Mouse (Mus musculus): ENCODE data around the gene Fars2. TPM values are rescaled to one million over a fixed set of nuclear protein-coding genes. Genes with fewer than 3 reads are reported as not detected.

Gene Fars2
- 16.9 and 19.4 TPM in 2 replicates for polyA plus RNA-seq (2012; rRNA removed)

DNA sequence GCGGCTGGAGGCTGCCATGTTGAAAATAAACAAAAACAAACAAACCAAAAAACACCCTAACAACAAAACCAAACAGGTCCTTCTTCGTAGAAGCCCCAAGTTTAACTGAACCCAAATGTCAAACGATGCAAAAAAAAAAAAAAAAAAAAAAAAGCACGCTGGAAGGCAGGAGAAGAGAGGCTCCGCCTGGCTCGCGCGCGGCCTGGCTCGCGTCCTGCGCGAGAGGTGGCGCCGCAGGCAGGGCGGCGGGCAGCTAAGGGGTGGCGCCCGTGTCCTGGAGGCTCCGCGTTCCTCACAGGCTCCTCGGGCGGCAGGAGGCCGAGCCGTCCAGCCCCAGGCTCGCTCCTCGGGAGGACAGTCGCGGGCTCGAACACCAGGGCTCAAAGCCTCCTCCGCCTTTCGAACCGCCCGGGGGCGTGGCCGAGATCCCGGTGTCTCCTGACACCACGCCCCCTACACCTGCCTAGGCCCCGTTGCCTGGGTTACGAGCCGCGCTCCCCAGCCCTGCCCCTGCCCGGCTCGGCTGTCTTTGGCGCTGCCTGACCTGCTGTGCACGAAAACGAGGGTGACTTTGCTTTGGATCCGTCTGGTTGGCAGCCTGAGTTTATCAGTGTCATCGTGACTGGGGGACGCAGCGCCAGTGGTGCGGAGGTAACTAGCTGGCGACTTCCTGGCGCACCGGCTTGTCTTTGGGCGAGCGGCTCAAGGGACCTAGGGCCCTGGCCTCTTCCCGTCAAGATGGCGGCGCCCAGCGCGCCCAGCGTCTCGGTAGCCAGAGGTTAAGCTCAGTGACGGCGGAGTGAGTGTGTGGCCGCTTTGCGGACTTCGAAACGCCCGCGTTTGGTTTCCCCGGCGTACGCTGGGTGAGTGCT is at the start of gene Fars2, which contains the start of gene Lyrm4:
TSS of gene Fars2 (plus strand) at position 270 of the 872 bp plus-strand sequence.
TSS of gene Lyrm4 (minus strand) at position 384 of the 872 bp plus-strand sequence.
- TF ChIP-seq CTCF (IDR thresholded peaks at IDR 0.05; ENCODE audit: extremely low read depth, insufficient read depth, insufficient read length, insufficient replicate concordance) (peak; percentile 4; the same call in 1 of the 2 replicates), POLR2A (IDR thresholded peaks at IDR 0.05; ENCODE audit: low read depth, low read length) (peak; percentile 72)
- WGBS = under 1% methylated on average over 74 of the region's 75 CpGs
- Histone ChIP-seq H3K36me3 (ENCODE audit: control insufficient read depth, insufficient read depth, low read length) (no peaks in the 10 kb centered on the region), H3K27ac (ENCODE audit: insufficient read depth, low read length) (peak within 1 kb of the TSS; percentile 98), H3K4me1 (ENCODE audit: control insufficient read depth, insufficient read depth, insufficient read length) (peaks cover 4% of the 10 kb centered on the region; the same call in 1 of the 2 replicates), H3K27me3 (ENCODE audit: control insufficient read depth, insufficient read depth, low read length) (no peaks in the 10 kb centered on the region), H3K4me3 (ENCODE audit: extremely low read depth, insufficient read depth, insufficient read length) (peak within 1 kb of the TSS; percentile 74)
- DNase-seq (ENCODE audit: low read depth in 1 of 2, low spot score in 2 of 2) = peak; percentile 92 to 95

DNA sequence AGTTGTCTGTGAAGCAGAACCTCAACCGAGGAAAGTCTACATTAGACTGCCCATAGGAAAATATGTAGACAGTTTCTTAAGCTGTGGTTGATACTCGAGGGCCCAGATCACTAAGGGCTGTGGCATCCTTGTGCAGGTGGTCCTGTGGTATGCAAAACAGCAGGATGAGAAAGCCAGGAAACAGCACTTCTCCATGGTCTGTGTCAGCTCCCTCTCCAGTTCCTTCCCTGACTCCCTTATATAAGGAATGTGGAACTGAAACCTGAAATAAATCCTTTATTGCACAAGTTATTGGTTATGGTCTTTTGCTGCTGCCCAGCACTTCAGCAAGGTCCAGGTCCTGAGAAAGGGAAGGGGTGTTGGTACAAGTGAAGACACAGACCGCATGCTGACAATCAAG is 42.7 kb upstream of the Fars2 start:
- TF ChIP-seq CTCF (IDR thresholded peaks at IDR 0.05; ENCODE audit: extremely low read depth, insufficient read depth, insufficient read length, insufficient replicate concordance) = no peak
- no peak for TF ChIP-seq POLR2A (IDR thresholded peaks at IDR 0.05; ENCODE audit: low read depth, low read length)
- peaks cover 2% of the 10 kb centered on the region; the same call in 1 of the 2 replicates for H3K4me1 ChIP-seq (ENCODE audit: control insufficient read depth, insufficient read depth, insufficient read length)
- no peaks in the 10 kb centered on the region for H3K27me3 ChIP-seq (ENCODE audit: control insufficient read depth, insufficient read depth, low read length)
- no peak overlapping the region for H3K4me3 ChIP-seq (ENCODE audit: extremely low read depth, insufficient read depth, insufficient read length)
- WGBS = 35% methylated on average over 3 of the region's 3 CpGs
- H3K36me3 ChIP-seq (ENCODE audit: control insufficient read depth, insufficient read depth, low read length) = peaks cover 1% of the 10 kb centered on the region; the same call in 1 of the 2 replicates
- no peak for DNase-seq (ENCODE audit: low read depth in 1 of 2, low spot score in 2 of 2)
- no peak overlapping the region for H3K27ac ChIP-seq (ENCODE audit: insufficient read depth, low read length)

DNA sequence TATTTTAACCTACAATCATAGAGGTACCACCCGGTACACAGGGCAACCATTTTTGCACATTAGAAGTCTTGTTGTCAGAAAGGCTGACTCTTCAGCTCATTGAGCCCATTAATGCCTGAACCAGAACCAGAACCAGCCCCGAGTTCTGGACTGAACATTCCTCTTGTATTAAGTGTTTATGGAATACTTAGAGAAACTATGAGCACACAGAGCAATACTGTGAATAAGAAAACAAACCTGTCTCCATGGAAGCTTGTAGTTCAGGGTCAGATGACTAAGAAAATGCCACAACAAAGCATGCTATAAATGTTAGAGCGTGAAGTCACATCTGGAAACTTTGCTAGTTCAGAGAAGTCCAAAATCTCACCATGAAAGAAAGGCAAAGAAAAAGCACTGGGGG is 35.6 kb upstream of the Fars2 start:
- no peak for DNase-seq (ENCODE audit: low read depth in 1 of 2, low spot score in 2 of 2)

DNA sequence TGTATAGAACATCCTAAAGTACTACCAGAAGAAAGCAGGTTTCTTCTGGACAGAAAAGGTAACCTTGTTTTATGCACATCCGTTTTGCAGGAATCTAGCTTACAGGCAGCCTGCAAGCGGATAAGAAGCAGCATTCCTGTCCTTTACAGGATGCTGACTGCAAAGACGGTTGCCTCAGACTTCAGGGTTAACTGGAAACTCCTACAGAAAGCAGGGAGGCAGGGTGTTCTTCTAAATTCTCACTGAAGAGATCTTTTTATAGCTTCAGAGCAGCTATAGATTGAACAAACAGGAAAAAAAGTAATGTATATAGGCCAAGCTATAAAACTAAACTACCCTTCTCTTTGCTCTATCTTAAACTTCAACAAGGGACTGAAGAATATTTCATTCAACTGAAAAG is 32.5 kb upstream of the Fars2 start:
- Histone ChIP-seq H3K36me3 (ENCODE audit: control insufficient read depth, insufficient read depth, low read length) (peaks cover 2% of the 10 kb centered on the region; the same call in 1 of the 2 replicates), H3K27ac (ENCODE audit: insufficient read depth, low read length) (no peak overlapping the region), H3K4me3 (ENCODE audit: extremely low read depth, insufficient read depth, insufficient read length) (no peak overlapping the region), H3K27me3 (ENCODE audit: control insufficient read depth, insufficient read depth, low read length) (no peaks in the 10 kb centered on the region), H3K4me1 (ENCODE audit: control insufficient read depth, insufficient read depth, insufficient read length) (no peaks in the 10 kb centered on the region; the same call in 1 of the 2 replicates)
- TF ChIP-seq CTCF (IDR thresholded peaks at IDR 0.05; ENCODE audit: extremely low read depth, insufficient read depth, insufficient read length, insufficient replicate concordance) (no peak), POLR2A (IDR thresholded peaks at IDR 0.05; ENCODE audit: low read depth, low read length) (no peak)
- 93% methylated on average over 3 of the region's 3 CpGs for whole genome bisulfite sequencing
- no peak for DNase-seq (ENCODE audit: low read depth in 1 of 2, low spot score in 2 of 2)

More for the DNA sequence above, 35.6 kb upstream of the Fars2 start:
- 88% methylated on average over 3 of the region's 3 CpGs for WGBS
- TF ChIP-seq CTCF (IDR thresholded peaks at IDR 0.05; ENCODE audit: extremely low read depth, insufficient read depth, insufficient read length, insufficient replicate concordance) (no peak), POLR2A (IDR thresholded peaks at IDR 0.05; ENCODE audit: low read depth, low read length) (no peak)
- no peak overlapping the region for H3K27ac ChIP-seq (ENCODE audit: insufficient read depth, low read length)
- no peaks in the 10 kb centered on the region for H3K4me1 ChIP-seq (ENCODE audit: control insufficient read depth, insufficient read depth, insufficient read length)
- H3K4me3 ChIP-seq (ENCODE audit: extremely low read depth, insufficient read depth, insufficient read length) = no peak overlapping the region
- peaks cover 3% of the 10 kb centered on the region; the same call in 1 of the 2 replicates for H3K36me3 ChIP-seq (ENCODE audit: control insufficient read depth, insufficient read depth, low read length)
- no peaks in the 10 kb centered on the region for H3K27me3 ChIP-seq (ENCODE audit: control insufficient read depth, insufficient read depth, low read length)

DNA sequence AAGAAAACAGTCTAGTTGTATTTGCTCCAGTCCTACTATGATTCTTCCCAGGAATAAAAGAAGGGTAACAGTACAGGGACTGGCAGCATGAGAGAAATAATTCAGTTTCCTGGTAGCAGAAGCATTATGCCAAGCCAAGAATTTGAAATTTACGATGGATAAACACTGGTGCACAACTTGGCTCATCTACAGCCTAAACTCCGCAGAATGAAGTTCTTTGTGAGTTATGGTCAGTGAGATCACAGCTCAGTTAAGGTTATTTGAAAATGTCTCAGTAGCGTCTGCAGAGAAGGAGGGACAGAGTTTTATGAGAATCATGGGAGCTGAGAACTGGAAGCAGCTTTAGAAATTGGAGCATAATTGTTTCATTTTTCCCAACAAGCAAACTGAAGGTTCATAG is 31.2 kb upstream of the Fars2 start:
- Histone ChIP-seq H3K4me3 (ENCODE audit: extremely low read depth, insufficient read depth, insufficient read length) (no peak overlapping the region), H3K27me3 (ENCODE audit: control insufficient read depth, insufficient read depth, low read length) (no peaks in the 10 kb centered on the region), H3K36me3 (ENCODE audit: control insufficient read depth, insufficient read depth, low read length) (peaks cover 3% of the 10 kb centered on the region; the same call in 1 of the 2 replicates), H3K4me1 (ENCODE audit: control insufficient read depth, insufficient read depth, insufficient read length) (no peaks in the 10 kb centered on the region; the same call in 1 of the 2 replicates), H3K27ac (ENCODE audit: insufficient read depth, low read length) (no peak overlapping the region)
- 96% methylated on average over 3 of the region's 3 CpGs for WGBS
- DNase-seq (ENCODE audit: low read depth in 1 of 2, low spot score in 2 of 2) = no peak
- no peak for TF ChIP-seq POLR2A (IDR thresholded peaks at IDR 0.05; ENCODE audit: low read depth, low read length)

DNA sequence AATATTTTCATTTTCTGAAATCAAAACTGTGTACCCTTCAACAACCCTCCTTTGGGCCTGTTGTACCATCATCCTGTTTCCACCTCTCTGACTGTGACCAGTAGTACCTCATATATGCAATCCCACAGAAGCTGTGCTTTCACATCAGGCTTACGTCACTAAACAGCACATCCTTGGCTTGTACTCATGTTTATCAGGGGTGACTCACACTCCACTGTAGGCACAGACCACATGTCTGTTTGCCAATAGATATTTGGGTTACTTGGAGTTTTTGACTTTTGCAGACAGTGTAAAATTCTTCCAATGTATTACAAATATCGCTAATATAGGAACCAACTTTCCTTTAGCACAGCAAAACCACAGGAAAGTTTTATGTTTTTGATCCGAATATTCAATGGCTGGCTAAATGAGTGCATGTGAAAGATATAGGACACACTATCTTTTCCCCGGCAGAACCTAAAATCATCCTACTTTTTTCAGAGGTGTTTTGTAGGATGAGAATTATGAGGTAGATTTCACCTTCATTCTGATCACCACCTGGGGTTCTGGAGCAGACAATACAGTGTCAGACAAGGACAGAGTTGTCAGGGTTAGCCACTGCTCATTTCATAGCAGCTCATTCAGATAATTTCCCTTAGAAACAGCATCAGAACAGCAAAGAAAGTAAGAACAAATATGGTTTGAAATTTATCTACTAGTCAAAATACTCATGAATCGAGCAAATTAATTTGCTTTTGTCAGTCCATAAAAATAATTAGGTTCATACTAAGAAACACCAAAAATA is 30.4 kb upstream of the Fars2 start:
- WGBS = 88% methylated on average over 5 of the region's 5 CpGs
- Histone ChIP-seq H3K36me3 (ENCODE audit: control insufficient read depth, insufficient read depth, low read length) (peaks cover 3% of the 10 kb centered on the region; the same call in 1 of the 2 replicates), H3K4me3 (ENCODE audit: extremely low read depth, insufficient read depth, insufficient read length) (no peak overlapping the region), H3K4me1 (ENCODE audit: control insufficient read depth, insufficient read depth, insufficient read length) (no peaks in the 10 kb centered on the region; the same call in 1 of the 2 replicates), H3K27ac (ENCODE audit: insufficient read depth, low read length) (no peak overlapping the region), H3K27me3 (ENCODE audit: control insufficient read depth, insufficient read depth, low read length) (no peaks in the 10 kb centered on the region)
- no peak for DNase-seq (ENCODE audit: low read depth in 1 of 2, low spot score in 2 of 2)
- TF ChIP-seq POLR2A (IDR thresholded peaks at IDR 0.05; ENCODE audit: low read depth, low read length) = no peak
- TF ChIP-seq CTCF (IDR thresholded peaks at IDR 0.05; ENCODE audit: extremely low read depth, insufficient read depth, insufficient read length, insufficient replicate concordance) = no peak

Data from spleen, adult 2 months (tissue).